Mouse (Mus musculus) embryonic facial prominence, embryonic 10.5 days (tissue): Measurements from ENCODE around the gene Gjb6. TPM values are rescaled to one million over a fixed set of nuclear protein-coding genes. Genes with fewer than 3 reads are reported as not detected.

ENCODE experiments used
- DNase-seq: peaks from one replicate; pipeline ENCODE4 v3.0.0-alpha.2; 2017; ENCODE audit warnings: low spot score
- H3K27ac ChIP-seq: fragments of 300-500 bp; sonication (generic); replicated peaks from 2 replicates; pipeline ENCODE4 v1.5.1; 2016; ENCODE audit warnings: mild to moderate bottlenecking
- H3K27me3 ChIP-seq: fragments of 300-500 bp; sonication (generic); replicated peaks from 2 replicates; pipeline ENCODE4 v1.6.1; 2016; ENCODE audit warnings: low read depth, mild to moderate bottlenecking; ENCODE audit not compliant: poor library complexity, severe bottlenecking
- H3K36me3 ChIP-seq: fragments of 300-500 bp; sonication (generic); replicated peaks from 2 replicates; pipeline ENCODE4 v1.6.1; 2016; ENCODE audit warnings: mild to moderate bottlenecking, moderate library complexity
- H3K4me1 ChIP-seq: fragments of 300-500 bp; sonication (generic); 2 replicates; pipeline ENCODE4 v1.6.1; 2016
- H3K4me3 ChIP-seq: fragments of 300-500 bp; sonication (generic); 2 replicates; pipeline ENCODE4 v1.5.1; 2016; ENCODE audit warnings: mild to moderate bottlenecking, moderate library complexity
- H3K9me3 ChIP-seq: fragments of 300-500 bp; sonication (generic); 2 replicates; pipeline ENCODE4 v1.6.1; 2016; ENCODE audit warnings: mild to moderate bottlenecking
- WGBS: fragments of 180-500 bp; shearing (Covaris S2); methylation state at CpG from one replicate; pipeline ENCODE4 v1.1.7; 2016; 5-methylcytosine and 5-hydroxymethylcytosine counted together
- polyA plus RNA-seq: library from polyadenylated mRNA; unstranded; fragments of >200 nt; fragmentation: Nextera tagmentation; extraction: Ambion mirVana; gene quantifications from 2 replicates; pipeline ENCODE4 v1.2.1, GENCODE M21; 2016

The Gjb6 gene
- polyA plus RNA-seq, 1 experiment from 2014 or later: 3.5 TPM

- H3K4me1 ChIP-seq: peaks cover 21% of the 10 kb centered on the region
- H3K27ac ChIP-seq: no peak overlapping the region
- no peaks in the 10 kb centered on the region for H3K36me3 ChIP-seq
- no peaks in the 10 kb centered on the region for H3K9me3 ChIP-seq
- 40% methylated on average over 11 of the region's 11 CpGs for WGBS
- peaks cover 78% of the 10 kb centered on the region for H3K27me3 ChIP-seq
- DNase-seq: peak; percentile 16
- no peak overlapping the region for H3K4me3 ChIP-seq
Measured at GRCm38 (mm10) chr14:57105721-57106120, 27.7 kb downstream of the Gjb6 start.

GRCm38 (mm10) chr14:57105111-57105510, 28.3 kb downstream of the Gjb6 start:
- Histone ChIP-seq H3K36me3 (no peaks in the 10 kb centered on the region), H3K9me3 (no peaks in the 10 kb centered on the region), H3K27ac (no peak overlapping the region), H3K27me3 (peaks cover 84% of the 10 kb centered on the region), H3K4me1 (peaks cover 21% of the 10 kb centered on the region), H3K4me3 (peak overlapping the region; percentile 72)
- peak; percentile 42 for DNase-seq
- WGBS: 10% methylated on average over 14 of the region's 14 CpGs

GRCm38 (mm10) chr14:57104106-57105023, 29.0 kb downstream of the Gjb6 start, which contains the start of gene Gjb2:
Gjb2 (minus strand) TSS chr14:57104702.
- DNase-seq: peak; percentile 69
- Histone ChIP-seq H3K36me3 (no peaks in the 10 kb centered on the region), H3K27me3 (peaks cover 89% of the 10 kb centered on the region), H3K9me3 (no peaks in the 10 kb centered on the region), H3K4me3 (peak within 1 kb of the TSS; percentile 72), H3K27ac (peak within 1 kb of the TSS; percentile 59), H3K4me1 (peaks cover 27% of the 10 kb centered on the region)
- under 1% methylated on average over 101 of the region's 101 CpGs for WGBS

- H3K27ac ChIP-seq: peak overlapping the region; percentile 59
- H3K27me3 ChIP-seq: peaks cover 89% of the 10 kb centered on the region
- H3K9me3 ChIP-seq: no peaks in the 10 kb centered on the region
- H3K36me3 ChIP-seq: no peaks in the 10 kb centered on the region
- peak overlapping the region; percentile 72 for H3K4me3 ChIP-seq
- no peak for DNase-seq
- 1% methylated on average over 22 of the region's 22 CpGs for WGBS
- peaks cover 27% of the 10 kb centered on the region for H3K4me1 ChIP-seq
Measured at GRCm38 (mm10) chr14:57103711-57104105, 29.7 kb downstream of the Gjb6 start.

GRCm38 (mm10) chr14:57103121-57103520, 30.3 kb downstream of the Gjb6 start:
- peak overlapping the region; percentile 72; the same call in 1 of the 2 replicates for H3K4me3 ChIP-seq
- H3K9me3 ChIP-seq: no peaks in the 10 kb centered on the region
- H3K4me1 ChIP-seq: peaks cover 27% of the 10 kb centered on the region
- H3K27ac ChIP-seq: no peak overlapping the region
- DNase-seq: no peak
- H3K27me3 ChIP-seq: peaks cover 84% of the 10 kb centered on the region
- 52% methylated on average over 6 of the region's 6 CpGs for WGBS
- no peaks in the 10 kb centered on the region for H3K36me3 ChIP-seq

GRCm38 (mm10) chr14:57101623-57102022, 31.8 kb downstream of the Gjb6 start:
- no peak overlapping the region for H3K27ac ChIP-seq
- peaks cover 29% of the 10 kb centered on the region for H3K4me1 ChIP-seq
- H3K9me3 ChIP-seq: no peaks in the 10 kb centered on the region
- 87% methylated on average over 7 of the region's 7 CpGs for WGBS
- DNase-seq: no peak
- no peaks in the 10 kb centered on the region for H3K36me3 ChIP-seq
- H3K4me3 ChIP-seq: no peak overlapping the region
- peaks cover 69% of the 10 kb centered on the region for H3K27me3 ChIP-seq

GRCm38 (mm10) chr14:57095855-57096254, 37.6 kb downstream of the Gjb6 start:
- DNase-seq: no peak
- WGBS: 87% methylated on average over 4 of the region's 4 CpGs
- Histone ChIP-seq H3K4me1 (peaks cover 7% of the 10 kb centered on the region; the same call in 1 of the 2 replicates), H3K9me3 (no peaks in the 10 kb centered on the region), H3K27me3 (peaks cover 12% of the 10 kb centered on the region), H3K36me3 (no peaks in the 10 kb centered on the region), H3K27ac (no peak overlapping the region), H3K4me3 (no peak overlapping the region)

GRCm38 (mm10) chr14:57093029-57093428, 40.4 kb downstream of the Gjb6 start:
- Histone ChIP-seq H3K36me3 (no peaks in the 10 kb centered on the region), H3K27ac (no peak overlapping the region), H3K4me3 (no peak overlapping the region), H3K9me3 (no peaks in the 10 kb centered on the region), H3K4me1 (0 out of 2 replicates have a peak, but pooled peaks cover 2% of the 10 kb centered on the region), H3K27me3 (no peaks in the 10 kb centered on the region; the same call in 1 of the 2 replicates)
- WGBS: 10% methylated on average over 8 of the region's 8 CpGs
- peak; percentile 44 for DNase-seq

- WGBS: 73% methylated on average over 2 of the region's 2 CpGs
Measured at GRCm38 (mm10) chr14:57090001-57090400, 43.4 kb downstream of the Gjb6 start.

GRCm38 (mm10) chr14:57089107-57089506, 44.3 kb downstream of the Gjb6 start:
- 84% methylated on average over 7 of the region's 7 CpGs for WGBS
- no peak for DNase-seq
- peaks cover 9% of the 10 kb centered on the region for H3K4me1 ChIP-seq
- H3K27me3 ChIP-seq: no peaks in the 10 kb centered on the region
- no peaks in the 10 kb centered on the region for H3K36me3 ChIP-seq
- H3K9me3 ChIP-seq: no peaks in the 10 kb centered on the region
- H3K4me3 ChIP-seq: no peak overlapping the region
- no peak overlapping the region for H3K27ac ChIP-seq

More at GRCm38 (mm10) chr14:57090001-57090400, 43.4 kb downstream of the Gjb6 start:
- no peak overlapping the region for H3K4me3 ChIP-seq
- no peak overlapping the region for H3K27ac ChIP-seq
- H3K4me1 ChIP-seq: peaks cover 1% of the 10 kb centered on the region; the same call in 1 of the 2 replicates
- H3K27me3 ChIP-seq: no peaks in the 10 kb centered on the region
- H3K36me3 ChIP-seq: no peaks in the 10 kb centered on the region
- DNase-seq: no peak
- H3K9me3 ChIP-seq: no peaks in the 10 kb centered on the region

GRCm38 (mm10) chr14:57084180-57084668, 49.2 kb downstream of the Gjb6 start:
- 53% methylated on average over 11 of the region's 11 CpGs for WGBS
- H3K9me3 ChIP-seq: no peaks in the 10 kb centered on the region
- no peak overlapping the region for H3K27ac ChIP-seq
- H3K27me3 ChIP-seq: no peaks in the 10 kb centered on the region
- H3K36me3 ChIP-seq: no peaks in the 10 kb centered on the region
- H3K4me1 ChIP-seq: peaks cover 12% of the 10 kb centered on the region
- peak; percentile 15 for DNase-seq
- no peak overlapping the region for H3K4me3 ChIP-seq

- Histone ChIP-seq H3K9me3 (no peaks in the 10 kb centered on the region), H3K4me1 (peaks cover 12% of the 10 kb centered on the region), H3K27me3 (no peaks in the 10 kb centered on the region), H3K27ac (no peak overlapping the region), H3K4me3 (no peak overlapping the region), H3K36me3 (no peaks in the 10 kb centered on the region)
- no peak for DNase-seq
- 98% methylated on average over 1 of the region's 1 CpGs for WGBS
Measured at GRCm38 (mm10) chr14:57082863-57083262, 50.5 kb downstream of the Gjb6 start.

- DNase-seq: no peak
- no peak overlapping the region for H3K27ac ChIP-seq
- H3K36me3 ChIP-seq: no peaks in the 10 kb centered on the region
- 85% methylated on average over 6 of the region's 6 CpGs for WGBS
- no peaks in the 10 kb centered on the region for H3K4me1 ChIP-seq
- no peaks in the 10 kb centered on the region for H3K9me3 ChIP-seq
- no peak overlapping the region for H3K4me3 ChIP-seq
- H3K27me3 ChIP-seq: no peaks in the 10 kb centered on the region
Measured at GRCm38 (mm10) chr14:57075537-57075936, 57.9 kb downstream of the Gjb6 start.
